ENCODE assay signal across 22 mouse cellular contexts in the genomic region with DNA sequence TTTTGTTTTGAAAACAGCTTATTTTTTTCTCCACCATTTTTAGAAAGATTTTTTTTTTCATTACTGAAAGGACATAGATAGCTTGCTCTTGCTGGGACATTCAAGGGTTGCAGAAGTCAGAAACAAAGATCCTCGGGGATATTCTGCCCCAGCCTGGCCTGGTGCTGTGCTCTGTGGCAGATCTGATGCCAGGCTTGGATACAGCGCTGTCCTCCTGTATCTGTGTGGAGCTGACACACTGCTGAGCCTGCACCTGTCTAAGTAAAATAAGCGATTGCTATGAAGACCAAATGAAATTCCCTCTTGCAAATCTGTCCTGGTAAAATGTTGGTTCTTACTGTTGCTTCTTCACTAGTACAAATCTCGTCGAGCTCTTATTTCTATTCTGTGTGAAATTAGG.
DNase-seq lines count a peak whose midpoint lies in the region; ATAC-seq lines count a peak whose summit lies in the region.
"Had no signal": no experiment of that assay in that cellular context is flagged by ENCODE, and none has a peak within 500 bp of the region (broad histone marks: within the 10 kb centered on the region; RNA-seq: fewer than 3 reads in every experiment).

No protein-coding gene starts in this region.

- H3K4me1 ChIP-seq in intestine, embryonic 15.5 days (replicated peaks), result no peaks in the 10 kb centered on the region
- H3K4me1 ChIP-seq: embryonic facial prominence, embryonic 15.5 days; forebrain, embryonic 10.5 days; heart, embryonic 15.5 days had no signal

- no peak overlapping the region for H3K4me2 ChIP-seq in intestine, embryonic 15.5 days (replicated peaks)
- H3K4me2 ChIP-seq: embryonic facial prominence, embryonic 15.5 days; heart, embryonic 15.5 days; hindbrain, embryonic 15.5 days had no signal

- no peaks in the 10 kb centered on the region for H3K27me3 ChIP-seq in intestine, embryonic 15.5 days (replicated peaks)
- H3K27me3 ChIP-seq: embryonic facial prominence, embryonic 15.5 days; heart, embryonic 15.5 days; hindbrain, embryonic 15.5 days had no signal

- DNase-seq in brain, adult 2 months (ENCODE audit: low read depth, low spot score), result peak; percentile 88
- DNase-seq in cerebellum, adult 11-12 months, result peak; percentile 59
- peak; percentile 66 for DNase-seq in cerebellum, adult 9-10 months
- DNase-seq in cerebellum, postnatal 25 days, result peak; percentile 49 to 68
- DNase-seq in lung, postnatal 4 days, result no peak
- DNase-seq in lung, adult 18-20 months, result no peak
- DNase-seq: adrenal gland, postnatal 14 days; gastrocnemius, postnatal 36 days; heart, adult 18-20 months; heart, postnatal 14 days; kidney, adult 8-10 months had no signal

- WGBS in intestine, embryonic 15.5 days, result 90% methylated on average over 5 of the region's 5 CpGs

- H3K36me3 ChIP-seq in intestine, embryonic 15.5 days, result no peaks in the 10 kb centered on the region
- H3K36me3 ChIP-seq: embryonic facial prominence, embryonic 15.5 days; forebrain, embryonic 10.5 days; heart, embryonic 10.5 days; heart, embryonic 15.5 days; hindbrain, embryonic 15.5 days had no signal

- H3K9me3 ChIP-seq in intestine, embryonic 15.5 days, result no peaks in the 10 kb centered on the region
- H3K9me3 ChIP-seq: embryonic facial prominence, embryonic 15.5 days; forebrain, embryonic 10.5 days; heart, embryonic 10.5 days; heart, embryonic 15.5 days; hindbrain, embryonic 15.5 days had no signal

- H3K27ac ChIP-seq in intestine, embryonic 15.5 days, result no peak overlapping the region
- H3K27ac ChIP-seq: embryonic facial prominence, embryonic 15.5 days; forebrain, embryonic 10.5 days; heart, embryonic 10.5 days; heart, embryonic 15.5 days; hindbrain, embryonic 15.5 days had no signal

- no peak overlapping the region for H3K9ac ChIP-seq in intestine, embryonic 15.5 days
- H3K9ac ChIP-seq: embryonic facial prominence, embryonic 15.5 days; heart, embryonic 15.5 days; hindbrain, embryonic 15.5 days had no signal

- H3K4me3 ChIP-seq in intestine, embryonic 15.5 days (replicated peaks), result no peak overlapping the region
- H3K4me3 ChIP-seq: embryonic facial prominence, embryonic 15.5 days; erythroblast, embryonic 14.5 days; forebrain, embryonic 10.5 days; heart, embryonic 10.5 days; heart, embryonic 15.5 days; hindbrain, embryonic 15.5 days had no signal

- ATAC-seq in intestine, embryonic 15.5 days, result no peak
- ATAC-seq: activated CD4-positive, CD25-positive, alpha-beta regulatory T cell, adult 4 months; forebrain, embryonic 14.5 days; intestine, postnatal 0 days; Patski had no signal

Comparison
In these comparisons a context has a peak if more than half of its experiments do, and no peak if none do; other contexts are left out.
1. DNase-seq: peak in brain, adult 2 months (single experiment), cerebellum, adult 11-12 months (single experiment), cerebellum, adult 9-10 months (single experiment) and cerebellum, postnatal 25 days (2 of 2); none in lung, postnatal 4 days (0 of 2) and lung, adult 18-20 months (0 of 2).